Mouse (Mus musculus): ENCODE measurements at regions not wholly inside any gene's neighbourhood (a gene's known extent, or its start where the extent isn't known, plus 50 kb on each side); places are given as distances from the start of the nearest gene placed in this dataset.

DNA sequence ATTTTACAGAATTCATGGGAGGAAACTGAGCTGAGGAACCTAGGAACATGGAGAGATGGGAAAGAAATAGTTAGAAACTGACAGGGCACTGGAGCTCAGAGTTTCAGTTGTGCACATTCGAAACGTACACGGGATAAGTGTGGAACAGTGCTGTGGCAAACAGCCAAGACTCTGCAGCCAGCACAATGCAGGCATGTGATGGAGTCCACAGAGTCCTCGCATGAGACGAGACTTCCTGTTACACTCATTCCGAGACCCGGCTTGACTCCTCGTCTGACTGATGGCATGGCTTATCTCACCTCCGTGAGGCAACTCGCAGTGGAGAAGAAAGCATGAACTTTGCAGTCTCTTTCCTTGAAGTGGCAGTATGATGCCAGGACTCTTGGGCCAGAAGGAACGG lies 617.0 kb upstream of the 3110018I06Rik start:
- DNase-seq (ENCODE audit: low spot score in 2 of 2) = no peak

GRCm38 (mm10) chr12:106872966-106873730 lies 615.3 kb upstream of the 3110018I06Rik start:
- DNase-seq (ENCODE audit: low spot score in 2 of 2) = no peak

DNA sequence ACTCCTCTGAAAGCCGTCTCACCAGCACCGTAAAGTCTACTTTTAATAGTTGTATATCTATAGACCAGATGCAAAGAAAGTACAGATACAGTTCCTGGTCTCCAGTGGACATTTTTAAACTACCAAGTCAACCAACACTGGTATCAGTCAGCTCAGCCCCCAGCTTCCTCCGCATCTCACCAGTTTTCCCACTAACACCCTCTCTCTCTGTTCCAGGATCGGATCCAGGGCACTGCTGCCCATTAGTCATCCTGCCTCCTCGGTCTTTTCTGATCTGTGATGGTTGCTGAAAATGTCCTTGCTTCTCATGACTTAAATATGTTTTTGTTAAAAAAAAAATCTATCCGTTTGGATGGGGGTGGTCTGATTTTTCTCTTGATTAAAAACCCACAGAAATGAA lies 598.1 kb upstream of the 3110018I06Rik start:
- DNase-seq (ENCODE audit: low spot score in 2 of 2) = peak; percentile 12 to 52

DNA sequence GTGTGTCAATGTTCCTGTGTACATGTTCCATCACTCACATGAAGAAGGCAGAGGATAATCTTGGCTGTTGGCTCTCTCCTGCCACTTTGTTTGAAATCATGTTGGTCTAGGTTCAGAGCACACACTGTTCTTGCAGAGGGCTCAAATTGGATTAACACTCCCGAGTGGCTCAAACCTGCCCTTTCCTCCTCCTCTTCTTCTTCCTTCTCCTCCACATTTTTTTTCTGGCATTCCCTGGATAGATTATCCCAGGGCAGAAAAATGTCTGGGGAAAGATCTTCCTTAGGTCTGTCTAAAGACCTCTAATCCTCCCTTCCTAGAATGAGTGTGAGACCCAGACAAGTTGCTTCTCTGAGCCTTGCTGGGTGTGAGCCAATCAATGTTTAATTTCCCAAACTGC lies 594.4 kb upstream of the 3110018I06Rik start:
- DNase-seq (ENCODE audit: low spot score in 2 of 2) = no peak

- no peak for DNase-seq (ENCODE audit: low spot score in 2 of 2)
Observed at GRCm38 (mm10) chr12:106904202-106904601, 584.2 kb upstream of the 3110018I06Rik start.

DNA sequence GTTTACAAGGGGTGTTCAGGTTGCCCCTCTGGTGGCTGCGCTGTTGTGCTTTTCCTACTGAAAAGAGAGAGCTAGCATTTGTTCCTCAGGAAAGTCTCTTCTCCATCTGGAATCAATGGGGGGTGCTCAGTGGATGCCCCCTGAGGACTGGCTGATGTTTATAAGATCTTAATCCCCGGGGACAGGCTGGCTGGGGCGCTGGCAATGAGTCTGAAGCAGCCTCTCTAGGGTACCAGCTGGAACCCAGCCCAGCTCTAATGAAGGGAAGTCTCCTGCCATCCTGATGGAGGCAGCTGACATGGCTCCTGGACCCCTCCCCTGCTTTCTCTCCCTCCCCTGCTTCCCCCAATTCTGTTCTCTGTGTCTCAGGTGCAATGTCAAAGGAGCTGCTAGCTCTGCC lies 575.6 kb upstream of the 3110018I06Rik start:
- no peak for DNase-seq (ENCODE audit: low spot score in 2 of 2)

DNA sequence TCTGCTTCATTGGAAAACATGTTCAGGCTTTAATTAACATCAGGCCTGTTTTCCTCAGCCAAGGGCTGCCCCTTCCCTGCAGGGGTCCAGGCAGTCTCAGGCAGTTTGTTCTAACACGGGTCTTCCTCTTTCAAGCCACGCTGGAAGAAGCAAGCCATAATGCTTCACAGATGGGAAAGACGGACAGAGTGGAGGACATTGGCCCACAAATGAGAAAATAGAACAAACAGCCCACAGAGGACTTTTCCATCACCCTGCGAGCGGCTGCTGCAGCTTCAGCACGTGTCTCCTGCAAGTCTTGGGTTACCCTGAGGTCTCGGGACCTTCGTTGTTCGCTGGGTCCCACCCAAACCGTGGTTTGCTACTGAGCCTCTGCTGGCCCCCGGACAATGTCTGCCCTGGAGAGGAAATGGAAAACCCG lies 565.9 kb upstream of the 3110018I06Rik start:
- DNase-seq (ENCODE audit: low spot score in 2 of 2) = no peak

- no peak for DNase-seq (ENCODE audit: low spot score in 2 of 2)
Observed at GRCm38 (mm10) chr12:106928389-106928788, 560.0 kb upstream of the 3110018I06Rik start.

- DNase-seq (ENCODE audit: low spot score in 2 of 2) = no peak
Observed at GRCm38 (mm10) chr12:106929161-106929560, 559.3 kb upstream of the 3110018I06Rik start.

- DNase-seq (ENCODE audit: low spot score in 2 of 2) = no peak
Observed at GRCm38 (mm10) chr12:106931591-106931990, 556.8 kb upstream of the 3110018I06Rik start.

DNA sequence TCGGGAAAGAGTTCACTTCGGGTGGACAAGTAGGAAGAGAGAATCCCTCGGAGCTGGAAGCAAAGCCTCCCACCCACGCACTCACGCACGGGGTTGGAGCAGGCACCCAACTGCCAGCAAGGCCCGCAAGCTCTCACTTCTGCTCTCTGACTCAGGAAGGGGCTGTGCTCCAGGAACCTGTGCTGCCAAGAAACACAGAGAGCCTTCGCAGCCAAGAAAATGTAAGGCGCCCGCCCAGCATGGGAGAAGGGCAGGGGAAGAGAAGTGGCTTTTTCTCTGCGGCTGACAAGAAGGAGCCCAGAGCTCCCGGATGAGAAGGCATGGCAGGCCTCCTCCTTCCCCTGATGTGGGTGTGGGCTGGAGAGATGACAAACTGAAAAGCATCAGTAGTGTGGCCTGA lies 549.1 kb upstream of the 3110018I06Rik start:
- DNase-seq (ENCODE audit: low spot score in 2 of 2) = peak; percentile 79 to 82

- no peak for DNase-seq (ENCODE audit: low spot score in 2 of 2)
Observed at GRCm38 (mm10) chr12:106943874-106944273, 544.6 kb upstream of the 3110018I06Rik start.

- no peak for DNase-seq (ENCODE audit: low spot score in 2 of 2)
Observed at GRCm38 (mm10) chr12:106952621-106953020, 535.8 kb upstream of the 3110018I06Rik start.

DNA sequence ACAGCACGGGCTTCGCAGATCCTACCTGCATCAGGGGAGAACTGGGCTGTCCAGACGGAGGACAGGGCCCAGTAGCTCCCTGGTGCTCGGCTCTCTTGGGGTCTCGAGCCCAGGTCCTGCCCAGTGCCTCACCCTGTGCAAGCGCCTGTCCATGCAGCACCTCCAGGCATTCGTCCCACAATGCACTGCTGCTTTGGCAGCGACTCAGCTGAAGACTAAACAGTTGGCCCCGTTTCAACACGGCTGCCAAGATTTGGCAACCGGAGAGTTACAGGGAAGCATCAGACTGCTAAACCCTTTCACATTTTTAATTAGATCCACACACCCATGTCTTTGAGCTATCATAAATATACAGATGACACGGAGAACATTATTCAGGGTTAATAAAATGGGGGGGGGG lies 532.7 kb upstream of the 3110018I06Rik start:
- DNase-seq (ENCODE audit: low spot score in 2 of 2) = peak; percentile 36 to 44

GRCm38 (mm10) chr12:106956266-106956665 lies 532.2 kb upstream of the 3110018I06Rik start:
- DNase-seq (ENCODE audit: low spot score in 2 of 2) = no peak

- DNase-seq (ENCODE audit: low spot score in 2 of 2) = no peak
Observed at GRCm38 (mm10) chr12:106961991-106962390, 526.4 kb upstream of the 3110018I06Rik start.

DNA sequence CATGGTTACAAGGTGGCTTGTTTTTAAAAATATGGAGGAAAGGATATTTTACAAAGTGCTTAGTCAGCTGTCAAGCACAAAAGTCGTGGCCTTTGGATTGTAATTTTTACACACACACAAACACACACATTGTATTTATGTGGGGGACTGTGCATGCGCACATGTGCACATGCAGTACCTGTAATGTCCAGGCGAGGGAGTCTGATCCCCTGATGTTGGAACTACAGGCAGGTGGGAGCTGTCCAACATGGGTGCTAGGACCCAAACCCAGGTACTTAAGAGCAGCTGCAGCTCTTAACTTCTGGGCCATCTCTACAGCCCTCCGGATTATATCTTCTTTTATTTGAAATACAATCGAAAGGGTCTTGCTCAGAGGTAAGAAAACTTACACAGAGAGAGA lies 524.7 kb upstream of the 3110018I06Rik start:
- DNase-seq (ENCODE audit: low spot score in 2 of 2) = no peak

- DNase-seq (ENCODE audit: low spot score in 2 of 2) = no peak
Observed at GRCm38 (mm10) chr12:106969873-106970272, 518.6 kb upstream of the 3110018I06Rik start.

GRCm38 (mm10) chr12:106992421-106992820 lies 496.0 kb upstream of the 3110018I06Rik start:
- DNase-seq (ENCODE audit: low spot score in 2 of 2) = no peak

- no peak for DNase-seq (ENCODE audit: low spot score in 2 of 2)
Observed at GRCm38 (mm10) chr12:106993011-106993410, 495.4 kb upstream of the 3110018I06Rik start.

GRCm38 (mm10) chr12:107010995-107011786 lies 477.2 kb upstream of the 3110018I06Rik start:
- DNase-seq (ENCODE audit: low spot score in 2 of 2) = peak; percentile 13 to 20

- DNase-seq (ENCODE audit: low spot score in 2 of 2) = no peak
Observed at GRCm38 (mm10) chr12:107016801-107017200, 471.6 kb upstream of the 3110018I06Rik start.

GRCm38 (mm10) chr12:107021806-107022205 lies 466.6 kb upstream of the 3110018I06Rik start:
- DNase-seq (ENCODE audit: low spot score in 2 of 2) = no peak
